Comparison of ENCODE assay signal across 20 mouse cellular contexts in genomic region chr7:64249715-64250114, GRCm38 (mm10). TPM values are rescaled to one million over a fixed set of nuclear protein-coding genes. Genes with fewer than 3 reads are reported as not detected.
DNase-seq lines count a peak whose midpoint lies in the region; ATAC-seq and TF ChIP-seq lines count a peak whose summit lies in the region.
"Had no signal": no experiment of that assay in that cellular context is flagged by ENCODE, and none has a peak within 500 bp of the region (broad histone marks: within the 10 kb centered on the region; RNA-seq: fewer than 3 reads in every experiment).

No protein-coding gene starts in this region.

- no peaks in the 10 kb centered on the region for H3K27me3 ChIP-seq in kidney, postnatal 0 days (ENCODE audit: insufficient read depth, low read length)
- no peaks in the 10 kb centered on the region for H3K27me3 ChIP-seq in Patski
- H3K27me3 ChIP-seq in myocyte (ENCODE audit: control insufficient read depth, insufficient read depth, insufficient read length), result no peaks in the 10 kb centered on the region
- H3K27me3 ChIP-seq: embryonic facial prominence, embryonic 13.5 days; forebrain, embryonic 12.5 days; midbrain, embryonic 12.5 days had no signal

- H3K4me1 ChIP-seq in kidney, postnatal 0 days (replicated peaks; ENCODE audit: insufficient read depth, low read length), result no peaks in the 10 kb centered on the region
- H3K4me1 ChIP-seq: hindbrain, embryonic 10.5 days; midbrain, embryonic 12.5 days had no signal

- no peaks in the 10 kb centered on the region for H3K79me2 ChIP-seq in myocyte (ENCODE audit: control insufficient read depth, insufficient read depth)

- no peak overlapping the region for H3K4me3 ChIP-seq in gastrocnemius, adult 2 months
- H3K4me3 ChIP-seq in kidney, postnatal 0 days (replicated peaks; ENCODE audit: low read depth, low read length), result no peak overlapping the region
- no peak overlapping the region for H3K4me3 ChIP-seq in myocyte
- H3K4me3 ChIP-seq: embryonic facial prominence, embryonic 13.5 days; forebrain, embryonic 12.5 days; hindbrain, embryonic 10.5 days; midbrain, embryonic 12.5 days had no signal

- H3ac ChIP-seq in myocyte (ENCODE audit: control insufficient read depth, insufficient read length), result no peak overlapping the region

- H3K27ac ChIP-seq in gastrocnemius, adult 2 months, result peak overlapping the region; percentile 40
- H3K27ac ChIP-seq in kidney, postnatal 0 days, result no peak overlapping the region
- H3K27ac ChIP-seq: embryonic facial prominence, embryonic 13.5 days; forebrain, embryonic 12.5 days; hindbrain, embryonic 10.5 days; macrophage; midbrain, embryonic 12.5 days had no signal

- in situ Hi-C loops in Patski (cut with MboI; ENCODE audit: low pct_unique_long_range_greater_than_20kb), result no loop called here

- no peak for TF ChIP-seq CTCF in gastrocnemius, adult 2 months (IDR thresholded peaks at IDR 0.05)
- TF ChIP-seq CTCF in kidney, postnatal 0 days (IDR thresholded peaks at IDR 0.05; ENCODE audit: low read depth), result no peak
- TF ChIP-seq CTCF in Patski (IDR thresholded peaks at IDR 0.05), result no peak

- H3K9ac ChIP-seq in kidney, postnatal 0 days (ENCODE audit: low read depth, low read length), result no peak overlapping the region
- H3K9ac ChIP-seq: embryonic facial prominence, embryonic 13.5 days; forebrain, embryonic 12.5 days; midbrain, embryonic 12.5 days had no signal

- DNase-seq in gastrocnemius, adult 2 months, result no peak
- DNase-seq in gastrocnemius, postnatal 10 days, result no peak
- peak; percentile 6 for DNase-seq in kidney, postnatal 0 days (ENCODE audit: low spot score)
- DNase-seq in kidney, postnatal 10 days, result no peak
- peak; percentile 44 for DNase-seq in Patski (ENCODE audit: low read depth, low spot score)
- DNase-seq in thymus, postnatal 0 days (ENCODE audit: low spot score), result no peak
- DNase-seq in ovary, postnatal 36 days (ENCODE audit: low spot score), result no peak
- DNase-seq: adrenal gland, postnatal 10 days; cerebellum, adult 18-20 months; kidney, postnatal 14 days; left cerebral cortex, postnatal 4 days; lung, adult 2 months; retina, postnatal 1 day had no signal

- TF ChIP-seq POLR2A in myocyte (IDR thresholded peaks at IDR 0.05; ENCODE audit: insufficient read length, low read depth), result no peak

- ATAC-seq in kidney, postnatal 0 days (replicated peaks; ENCODE audit: low FRiP score, low read depth), result no peak
- peak; percentile 96 for ATAC-seq in Patski

- POLR2A ChIA-PET in Patski (lab: Charles Lee), result interaction anchor here (1.5 kb wide), 1 partner anchor 38 kb away, joined by 4 read pairs; the partner anchor contains the start of gene Mtmr10

- H3K36me3 ChIP-seq in kidney, postnatal 0 days (ENCODE audit: insufficient read depth, low read length), result no peaks in the 10 kb centered on the region
- H3K36me3 ChIP-seq in myocyte (ENCODE audit: control insufficient read depth, insufficient read depth), result no peaks in the 10 kb centered on the region
- H3K36me3 ChIP-seq: embryonic facial prominence, embryonic 13.5 days; forebrain, embryonic 12.5 days; hindbrain, embryonic 10.5 days; midbrain, embryonic 12.5 days had no signal

- WGBS in kidney, postnatal 0 days, result 47% methylated on average over 4 of the region's 4 CpGs

- intact Hi-C loops in gastrocnemius, adult 2 months (cut with DNase I), result no loop called here

- no peaks in the 10 kb centered on the region for H3K9me3 ChIP-seq in kidney, postnatal 0 days (replicated peaks; ENCODE audit: low read length)
- H3K9me3 ChIP-seq: embryonic facial prominence, embryonic 13.5 days; forebrain, embryonic 12.5 days; hindbrain, embryonic 10.5 days; midbrain, embryonic 12.5 days had no signal

- H3K4me2 ChIP-seq in kidney, postnatal 0 days (ENCODE audit: low read length), result no peak overlapping the region
- peak overlapping the region; percentile 38 for H3K4me2 ChIP-seq in myocyte (ENCODE audit: low read depth)
- H3K4me2 ChIP-seq: embryonic facial prominence, embryonic 13.5 days; forebrain, embryonic 12.5 days; liver, embryonic 11.5 days; midbrain, embryonic 12.5 days had no signal

- CTCF ChIA-PET in Patski (lab: Charles Lee), result interaction anchor here (1.0 to 1.3 kb wide), 3 partner anchors 20 to 43 kb away, joined by 3 to 5 read pairs (median 5); no protein-coding TSS in a partner anchor

TF ChIP-seq in myocyte, 11 proteins besides CTCF, POLR2A, EP300 and RAD21:
- TF ChIP-seq MYOG (IDR thresholded peaks at IDR 0.05; ENCODE audit: control insufficient read depth in 1 of 3, insufficient read depth in 1 of 3, insufficient read length in 2 of 3, low read depth in 2 of 3) (no peak), E2F4 (IDR thresholded peaks at IDR 0.05; ENCODE audit: insufficient read depth) (no peak), TCF12 (IDR thresholded peaks at IDR 0.05; ENCODE audit: insufficient read depth, poor library complexity, severe bottlenecking) (no peak)

RNA-seq across cellular contexts. Expression of gene Mtmr10, which starts 37.7 kb away (rescaled TPM):
- total RNA-seq in gastrocnemius, adult 2 months (2021), result 10 to 100 TPM; 19.6 to 28.7 TPM
- 10 to 100 TPM; 15.5 to 16.4 TPM for total RNA-seq in gastrocnemius, postnatal 10 days (2021)
- 8.1 and 9.2 TPM in 2 replicates for polyA plus RNA-seq in kidney, postnatal 0 days (2015; fragmentation: Nextera tagmentation; extraction: Ambion mirVana)
- polyA plus RNA-seq in Patski (2021) (26.7 TPM), myocyte (2012; fragmentation: generic; extraction: Trizol) (5.6 TPM)
- polyA plus RNA-seq in thymus, postnatal 0 days (2015; fragmentation: Nextera tagmentation; extraction: Ambion mirVana), result 8.1 and 9.4 TPM in 2 replicates

Comparison
In these comparisons a context has a peak if more than half of its experiments do, and no peak if none do; other contexts are left out.
1. DNase-seq: peak in kidney, postnatal 0 days (single experiment) and Patski (single experiment); none in gastrocnemius, adult 2 months (single experiment), gastrocnemius, postnatal 10 days (single experiment), kidney, postnatal 10 days (single experiment), thymus, postnatal 0 days (single experiment) and ovary, postnatal 36 days (single experiment).